Mouse (Mus musculus): ENCODE measurements around the gene Rasgrp3. TPM values are rescaled to one million over a fixed set of nuclear protein-coding genes. Genes with fewer than 3 reads are reported as not detected.

Gene Rasgrp3
- total RNA-seq, 2 experiments from 2014 or later, result 13.2 to 13.4 TPM

Other genes with a start within 250 kb of the Rasgrp3 start
- gene Fam98a, start 116.0 kb downstream of the Rasgrp3 start, total RNA-seq (2021), result 10 to 100 TPM; 49.2 to 54.7 TPM

All from left cerebral cortex, postnatal 14 days (tissue).